Mouse (Mus musculus) urinary bladder, postnatal 25 days (tissue): Measurements from ENCODE around the gene Eva1b.
A peak's percentile ranks its signal among the peaks of the same experiment; 100 is the strongest.
"Not testable (repeated sequence)": the region's sequence is repeated elsewhere in the genome, so short reads cannot be mapped to it uniquely, and the experiment has no call there.

Experiments used
- DNase-seq: peaks from one replicate; pipeline ENCODE4 v3.0.0; 2022; ENCODE audit warnings: low spot score

Gene Eva1b

DNA sequence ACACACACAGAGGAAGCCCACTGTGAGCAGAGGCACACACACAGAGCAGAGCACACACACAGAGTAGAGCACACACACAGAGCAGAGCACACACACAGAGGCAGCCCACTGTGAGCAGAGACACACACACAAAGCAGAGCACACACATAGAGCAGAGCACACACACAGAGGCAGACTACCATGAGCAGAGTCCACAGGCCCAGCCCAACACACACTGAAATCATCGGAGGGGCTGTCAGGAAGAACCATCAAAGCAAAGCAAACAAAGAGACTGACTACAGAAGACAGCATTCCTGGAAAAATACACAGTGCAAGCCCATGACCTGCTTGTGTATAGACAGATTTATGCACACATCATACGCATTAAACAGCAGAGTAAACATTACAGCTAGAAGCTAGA is 8.3 kb downstream of the Eva1b start:
- no peak for DNase-seq

DNA sequence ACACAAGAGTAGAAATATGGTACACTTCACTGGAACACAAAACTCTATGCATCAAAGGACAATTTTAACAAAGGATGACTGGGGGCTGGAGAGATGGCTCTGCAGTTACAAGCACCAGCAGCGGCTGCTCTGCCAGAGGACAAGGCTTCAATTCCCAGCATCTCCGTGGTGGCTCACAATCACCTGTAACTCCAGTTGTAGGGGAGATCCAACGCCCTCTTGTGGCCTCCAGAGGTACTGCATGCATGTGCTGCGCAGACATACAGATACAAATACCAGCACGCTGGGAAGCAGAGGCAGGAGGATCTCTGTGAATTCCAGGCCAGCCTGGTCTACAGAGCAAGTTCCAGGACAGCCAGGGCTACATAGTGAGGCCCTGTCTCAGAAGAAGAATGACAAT is 9.1 kb downstream of the Eva1b start:
- no peak for DNase-seq

- DNase-seq, result no peak
Observed at GRCm38 (mm10) chr4:126157562-126157961, 10.0 kb downstream of the Eva1b start.

GRCm38 (mm10) chr4:126159455-126159854 is 11.9 kb downstream of the Eva1b start:
- no peak for DNase-seq

DNA sequence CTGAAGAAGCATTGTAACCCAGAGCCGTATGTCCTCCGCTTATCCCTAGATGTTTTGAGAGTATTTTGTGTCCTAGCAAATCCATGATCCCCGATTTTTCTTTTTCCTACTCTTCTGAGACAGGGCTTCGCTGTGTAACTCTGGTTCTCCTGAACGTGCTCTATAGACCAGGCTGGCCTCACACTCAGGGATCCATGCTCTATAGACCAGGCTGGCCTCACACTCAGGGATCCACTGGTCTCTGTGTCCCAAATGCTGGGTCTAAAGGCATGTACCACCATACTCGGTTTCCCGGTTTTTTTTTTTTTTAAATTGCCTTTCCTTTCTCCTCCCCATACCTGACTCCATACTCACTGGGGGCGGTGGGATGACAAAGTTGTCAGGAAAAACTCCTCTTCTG is 13.4 kb downstream of the Eva1b start:
- DNase-seq, result no peak

- no peak for DNase-seq
Observed at GRCm38 (mm10) chr4:126161456-126161855, 13.9 kb downstream of the Eva1b start.

GRCm38 (mm10) chr4:126161986-126162385 is 14.4 kb downstream of the Eva1b start:
- DNase-seq, result no peak

- peak; percentile 87 for DNase-seq
Observed at GRCm38 (mm10) chr4:126162544-126163066, 15.1 kb downstream of the Eva1b start.

- DNase-seq, result peak; percentile 38
Observed at GRCm38 (mm10) chr4:126163067-126163659, 15.6 kb downstream of the Eva1b start, which contains the start of gene Sh3d21. Gene Sh3d21, minus strand, starts transcription at chr4:126163491.

DNA sequence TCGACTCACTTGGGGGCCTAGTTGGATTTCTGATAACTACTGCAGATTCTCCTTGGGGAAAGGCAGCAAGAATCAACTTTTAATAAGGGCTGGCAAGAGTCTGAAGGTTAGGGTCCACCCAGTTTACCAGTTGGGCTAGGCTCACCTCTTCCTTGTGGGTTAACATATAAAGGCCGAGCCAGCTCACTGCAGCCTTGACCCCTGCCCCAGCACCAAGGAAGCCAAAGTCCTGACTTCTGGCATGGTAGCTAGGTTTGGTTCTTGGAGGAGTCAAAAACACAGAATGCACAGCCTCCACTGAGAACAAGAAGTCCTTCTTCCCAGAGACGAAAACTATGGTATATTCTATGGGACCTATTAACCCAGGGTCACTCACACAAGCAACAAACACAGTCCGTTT is 16.1 kb downstream of the Eva1b start:
- DNase-seq, result no peak

DNA sequence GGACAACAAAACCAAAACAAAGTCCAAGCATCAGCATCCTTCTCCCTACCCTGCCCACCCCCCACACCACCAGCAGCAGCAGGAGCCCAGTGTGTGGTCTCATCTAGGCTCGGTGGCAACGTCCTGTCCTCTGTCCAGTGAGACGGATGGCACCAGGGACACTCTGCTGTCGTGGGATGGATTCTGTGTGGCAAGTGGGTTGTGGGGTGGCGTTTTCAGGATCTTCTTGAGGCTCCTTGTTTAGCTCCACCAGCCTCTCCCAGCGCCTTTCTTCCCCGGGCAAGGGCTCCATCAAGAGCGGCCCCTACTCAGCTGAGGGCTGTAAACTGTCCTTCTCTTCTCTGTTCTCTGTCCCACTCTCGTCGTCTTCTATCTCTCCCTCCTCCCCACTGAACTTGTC is 17.5 kb downstream of the Eva1b start:
- not testable (repeated sequence) for DNase-seq

DNA sequence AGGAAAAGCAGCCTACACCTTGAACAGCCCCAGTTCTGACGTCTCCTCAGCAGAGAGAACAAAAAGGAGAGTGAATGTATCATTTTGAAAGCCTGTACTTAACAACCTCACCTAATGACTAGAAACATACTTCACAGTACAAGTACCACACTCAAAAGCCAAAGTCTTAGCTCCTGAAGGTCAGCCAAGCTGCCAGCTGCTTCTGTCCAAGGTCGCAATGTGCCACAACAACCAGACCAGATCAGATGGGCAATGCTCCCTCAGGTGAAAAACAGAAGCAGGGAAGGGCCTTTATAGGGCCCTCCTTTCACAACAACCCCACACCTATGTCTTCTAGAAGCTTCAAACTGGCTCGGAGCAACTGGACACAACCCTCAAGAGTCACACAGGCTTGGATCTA is 18.5 kb downstream of the Eva1b start:
- DNase-seq, result no peak

GRCm38 (mm10) chr4:126168851-126169250 is 21.3 kb downstream of the Eva1b start:
- DNase-seq, result no peak

- DNase-seq, result not testable (repeated sequence)
Observed at GRCm38 (mm10) chr4:126170737-126171136, 23.2 kb downstream of the Eva1b start.

DNA sequence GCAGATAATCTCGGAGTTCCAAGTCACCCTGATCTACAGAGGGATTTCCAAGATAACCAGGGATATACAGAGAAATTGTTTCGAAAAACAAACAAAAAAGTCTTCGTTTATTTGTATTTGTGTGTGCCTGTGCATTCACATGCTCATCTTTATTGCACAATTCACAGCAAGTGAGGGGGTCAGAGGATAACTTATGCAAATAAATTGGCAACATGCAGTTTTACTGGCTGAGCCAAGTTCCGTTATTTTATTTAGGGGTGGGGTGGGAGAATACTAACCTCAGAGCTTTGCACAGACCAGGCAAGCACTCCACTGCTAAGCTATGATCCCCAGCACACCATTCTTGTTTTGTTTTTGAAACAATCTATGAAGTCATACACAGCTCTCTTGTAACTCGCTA is 26.3 kb downstream of the Eva1b start:
- no peak for DNase-seq

DNA sequence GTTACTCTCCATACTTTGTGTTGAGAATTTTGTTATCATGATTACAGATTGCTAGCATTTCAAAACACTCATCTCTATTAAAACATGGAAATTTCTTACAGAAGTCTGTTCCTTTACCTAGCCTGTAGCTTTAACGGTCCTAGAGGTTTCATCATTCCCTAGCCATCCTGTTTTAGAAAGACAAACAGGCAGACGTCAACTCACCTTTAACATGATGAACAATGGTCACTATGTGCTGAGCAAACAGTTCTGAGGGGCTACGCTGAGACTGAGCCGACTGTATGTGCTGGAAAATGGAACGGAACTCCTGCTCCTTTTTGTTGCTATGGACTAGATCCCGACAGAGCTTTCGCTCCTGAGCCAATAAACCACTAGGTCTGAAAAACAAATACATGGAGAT is 28.4 kb downstream of the Eva1b start:
- DNase-seq, result not testable (repeated sequence)

DNA sequence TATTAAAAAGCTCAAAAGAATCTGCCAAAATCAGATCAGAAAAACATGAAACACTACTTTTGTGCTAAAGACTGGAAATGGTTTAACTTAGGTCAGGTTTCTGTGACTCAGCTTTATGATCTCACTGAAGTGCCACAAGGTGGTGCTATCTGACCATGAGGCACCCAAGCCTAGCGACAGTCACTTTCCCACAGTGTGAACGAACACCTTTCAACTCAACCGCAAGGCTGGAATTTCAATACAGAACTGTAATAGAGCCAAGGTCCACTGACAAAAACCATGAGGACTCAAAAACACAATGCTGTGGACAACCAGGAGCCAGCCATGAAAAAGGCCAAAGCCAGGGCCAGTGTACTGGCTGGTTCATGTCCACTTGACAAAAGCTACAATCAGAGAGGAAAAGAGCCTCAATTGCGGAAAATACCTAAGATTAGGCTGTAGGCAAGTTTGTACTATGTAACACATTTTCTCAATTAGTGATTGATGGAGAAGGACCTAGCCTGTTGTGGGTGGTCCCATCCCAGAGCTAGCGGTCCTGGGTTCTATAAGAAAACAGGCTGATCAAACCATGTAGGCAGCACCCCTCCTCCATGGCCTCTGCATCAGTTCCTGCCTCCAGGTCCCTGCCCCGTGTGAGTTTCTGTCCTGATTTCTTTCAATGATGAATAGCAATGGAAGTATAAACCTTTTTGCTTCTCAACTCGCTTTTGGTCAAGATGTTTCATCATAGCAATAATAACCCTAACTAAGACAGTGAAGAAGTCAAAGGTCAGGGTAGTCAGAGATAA is 33.8 kb downstream of the Eva1b start:
- DNase-seq, result no peak

DNA sequence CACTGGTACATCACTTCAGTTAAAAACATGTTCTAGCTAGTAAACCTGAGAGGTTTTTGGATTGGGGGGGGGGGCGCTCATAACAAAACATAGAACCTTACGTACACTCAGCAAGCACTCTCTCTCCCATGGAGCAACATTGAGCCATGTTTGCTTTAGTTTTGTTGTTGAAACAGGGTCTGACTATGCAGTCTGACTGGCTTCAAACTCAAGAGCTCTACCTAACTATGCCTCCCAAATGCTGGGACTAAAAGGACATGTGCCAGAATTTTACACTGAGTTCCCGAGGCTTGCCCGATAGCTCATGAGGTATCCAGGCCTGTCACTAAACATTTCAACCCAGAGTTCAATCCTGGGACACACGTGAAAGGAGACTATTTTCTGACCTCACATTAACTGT is 35.5 kb downstream of the Eva1b start:
- no peak for DNase-seq

GRCm38 (mm10) chr4:126187096-126187495 is 39.6 kb downstream of the Eva1b start:
- no peak for DNase-seq

GRCm38 (mm10) chr4:126190636-126191035 is 43.1 kb downstream of the Eva1b start:
- DNase-seq, result no peak

DNA sequence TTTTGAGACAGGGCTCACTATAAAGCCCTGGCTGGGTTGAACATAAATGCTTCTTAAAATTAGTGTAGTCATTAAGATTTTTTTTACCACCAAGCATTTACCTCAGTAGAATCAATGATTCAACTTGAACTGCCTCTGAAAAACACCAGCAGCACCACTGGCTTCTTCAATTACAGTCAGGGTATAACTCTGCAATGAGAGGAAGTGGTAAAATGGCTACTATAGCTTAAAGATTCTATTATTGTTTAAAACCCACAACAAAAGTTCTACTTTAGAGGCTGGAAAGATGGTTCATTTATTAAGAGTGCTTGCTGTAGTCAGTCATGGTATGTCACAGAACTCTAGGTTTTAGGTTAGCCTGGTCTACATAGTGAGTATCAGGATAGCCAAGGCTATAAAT is 46.7 kb downstream of the Eva1b start:
- no peak for DNase-seq

DNA sequence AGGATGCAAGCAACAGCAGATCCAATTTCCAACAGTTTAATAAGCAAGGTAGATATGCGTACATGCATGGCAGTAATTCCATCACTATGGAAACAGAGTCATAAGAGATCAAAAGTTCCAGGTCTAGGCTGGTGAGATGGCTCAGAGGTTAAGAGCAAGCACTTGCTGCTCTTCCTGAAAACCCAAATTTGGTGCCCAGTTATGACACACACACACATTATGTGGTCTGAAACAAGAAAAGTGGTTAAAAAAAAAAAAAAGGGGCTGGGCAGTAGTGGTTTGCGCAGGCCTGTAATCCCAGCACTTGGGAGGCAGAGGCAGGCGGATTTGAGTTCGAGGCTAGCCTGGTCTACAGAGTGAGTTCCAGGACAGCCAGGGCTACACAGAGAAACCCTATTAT is 47.4 kb downstream of the Eva1b start:
- no peak for DNase-seq

DNA sequence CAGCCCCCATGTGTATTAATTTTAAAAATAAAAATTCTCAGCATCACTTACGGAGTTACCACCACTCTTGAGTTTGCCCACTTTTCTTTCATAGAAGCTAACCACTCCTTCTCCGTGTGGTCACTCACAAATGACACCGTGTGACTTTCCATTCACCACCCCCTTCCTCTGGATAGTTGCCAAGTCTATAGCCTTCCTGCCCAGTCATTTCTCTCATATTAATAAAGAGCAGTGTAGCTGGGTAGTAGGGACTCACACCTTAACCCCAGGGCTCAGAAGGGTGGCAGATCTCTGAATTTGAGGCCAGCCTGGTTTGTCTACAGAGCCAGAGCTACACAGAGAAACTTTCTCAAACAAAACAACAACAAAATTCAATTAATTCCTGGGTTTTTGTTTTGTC is 49.9 kb downstream of the Eva1b start:
- no peak for DNase-seq
